Mouse (Mus musculus) liver, postnatal 0 days (tissue): ENCODE measurements around the gene Arhgap35. TPM values are rescaled to one million over a fixed set of nuclear protein-coding genes. Genes with fewer than 3 reads are reported as not detected.

ENCODE experiments used
- ATAC-seq: fragments of 200-750 bp; cut with Nextera tagmentation; 2 replicates; pipeline ENCODE4 v1.8.0; 2017; ENCODE audit warnings: mild to moderate bottlenecking, moderate library complexity
- DNase-seq: peaks from one replicate; pipeline ENCODE4 v3.0.0-alpha.2; 2016
- H3K27ac ChIP-seq: fragments of 300-500 bp; sonication (generic); 2 replicates; pipeline ENCODE4 v1.5.1; 2014; ENCODE audit warnings: antibody characterized with exemption, moderate library complexity, mild to moderate bottlenecking, low read depth
- H3K27me3 ChIP-seq: fragments of 300-500 bp; sonication (generic); 2 replicates; pipeline ENCODE4 v1.6.1; 2014; ENCODE audit warnings: low read length, control low read depth, mixed read lengths; ENCODE audit not compliant: insufficient read depth
- H3K36me3 ChIP-seq: fragments of 300-500 bp; sonication (generic); replicated peaks from 2 replicates; pipeline ENCODE4 v1.6.1; 2014; ENCODE audit warnings: mild to moderate bottlenecking, control low read depth, low read length, moderate library complexity, mixed read lengths; ENCODE audit not compliant: insufficient read depth
- H3K4me1 ChIP-seq: fragments of 300-500 bp; sonication (generic); 2 replicates; pipeline ENCODE4 v1.6.1; 2014; ENCODE audit warnings: antibody characterized with exemption, mild to moderate bottlenecking, control low read depth; ENCODE audit not compliant: insufficient read depth
- H3K4me2 ChIP-seq: fragments of 300-500 bp; sonication (generic); 2 replicates; pipeline ENCODE4 v1.6.1; 2014; ENCODE audit warnings: low read depth, mild to moderate bottlenecking, low read length, moderate library complexity, mixed read lengths
- H3K4me3 ChIP-seq: fragments of 300-500 bp; sonication (generic); 2 replicates; pipeline ENCODE4 v1.5.1; 2014; ENCODE audit warnings: low read depth, low read length
- H3K9ac ChIP-seq: fragments of 300-500 bp; sonication (generic); replicated peaks from 2 replicates; pipeline ENCODE4 v1.6.1; 2014; ENCODE audit warnings: mild to moderate bottlenecking, moderate library complexity
- H3K9me3 ChIP-seq: fragments of 300-500 bp; sonication (generic); 2 replicates; pipeline ENCODE4 v1.6.1; 2016; ENCODE audit warnings: mild to moderate bottlenecking, control low read depth, low read length, mixed read lengths
- CTCF ChIP-seq: sonication (generic); IDR thresholded peaks from 2 replicates; pipeline ENCODE4 v1.5.1; 2016; ENCODE audit warnings: antibody characterized with exemption, low read depth
- EP300 ChIP-seq: IDR thresholded peaks from 2 replicates; pipeline ENCODE4 v1.6.1; 2016; ENCODE audit warnings: antibody characterized with exemption, low read depth, mild to moderate bottlenecking
- WGBS: fragments of 180-500 bp; shearing (Covaris S2); extraction: QIAGEN DNeasy Blood & Tissue Kit; methylation state at CpG from one replicate; pipeline ENCODE4 v1.1.7; 2014; ENCODE audit not compliant: insufficient replicate concordance; 5-methylcytosine and 5-hydroxymethylcytosine counted together
- polyA plus RNA-seq: library from polyadenylated mRNA; unstranded; fragments of >200 nt; fragmentation: Nextera tagmentation; extraction: Ambion mirVana; gene quantifications from 2 replicates; pipeline ENCODE4 v1.2.1, GENCODE M21; 2015

Arhgap35 gene
- polyA plus RNA-seq, 1 experiment from 2014 or later, result 2.7 TPM

DNA sequence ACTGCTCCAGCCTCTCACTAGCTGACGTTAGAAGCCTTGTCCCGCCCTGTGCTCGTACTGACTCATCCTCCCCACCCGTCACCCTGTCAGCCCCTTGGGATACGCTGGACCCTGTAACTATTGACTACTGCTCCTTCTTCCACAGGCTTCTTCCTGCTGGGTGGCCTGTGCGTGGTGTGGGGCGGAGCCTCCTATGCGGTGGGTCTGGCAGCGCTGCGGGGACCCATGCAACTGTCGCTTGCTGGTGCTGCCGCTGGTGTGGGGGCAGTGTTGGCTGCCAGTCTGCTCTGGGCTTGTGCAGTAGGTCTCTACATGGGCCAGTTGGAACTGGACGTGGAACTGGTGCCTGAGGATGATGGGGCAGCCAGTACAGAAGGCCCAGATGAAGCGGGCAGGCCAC lies 159.8 kb downstream of the Arhgap35 start:
- Histone ChIP-seq H3K4me1 (peaks cover 15% of the 10 kb centered on the region), H3K9me3 (no peaks in the 10 kb centered on the region), H3K9ac (no peak overlapping the region), H3K36me3 (0 out of 2 replicates have a peak, but pooled peaks cover 5% of the 10 kb centered on the region), H3K4me3 (no peak overlapping the region), H3K27me3 (no peaks in the 10 kb centered on the region), H3K4me2 (no peak overlapping the region), H3K27ac (no peak overlapping the region)
- DNase-seq (no peak), ATAC-seq (no peak)
- TF ChIP-seq EP300 (no peak), CTCF (no peak)
- 89% methylated on average over 14 of the region's 14 CpGs for WGBS

DNA sequence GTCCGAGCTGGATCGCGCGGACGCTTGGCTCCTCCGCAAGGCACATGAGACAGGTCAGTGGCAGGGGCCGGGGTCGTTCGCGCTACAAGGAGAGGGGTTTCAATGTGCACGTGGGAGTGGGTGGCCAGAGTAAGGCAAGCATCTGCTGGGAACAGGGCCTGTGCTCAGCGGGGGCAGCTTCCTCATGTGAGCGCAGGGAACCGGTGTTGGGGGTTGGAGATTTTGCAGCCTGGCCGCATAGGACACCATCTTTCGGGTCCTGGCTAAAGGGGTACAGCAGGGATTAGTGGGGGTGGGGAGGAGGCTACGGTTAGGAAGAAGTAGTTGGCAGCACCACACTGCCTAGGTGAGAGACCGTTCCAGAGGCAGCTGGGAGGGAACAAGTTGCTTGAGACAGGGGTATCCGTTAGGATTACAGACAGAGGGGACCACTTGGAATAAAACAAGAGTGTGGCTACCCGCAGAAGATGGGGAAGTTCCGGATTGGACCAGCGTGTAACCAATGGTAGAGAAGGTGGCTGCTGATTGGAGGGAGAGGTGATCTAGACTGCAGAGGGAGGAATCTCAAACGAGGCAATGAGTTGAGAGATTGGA lies 161.6 kb downstream of the Arhgap35 start:
- Histone ChIP-seq H3K4me3 (peak overlapping the region; percentile 89), H3K27me3 (no peaks in the 10 kb centered on the region), H3K36me3 (0 out of 2 replicates have a peak, but pooled peaks cover 5% of the 10 kb centered on the region), H3K9me3 (no peaks in the 10 kb centered on the region), H3K4me2 (peak overlapping the region; percentile 98), H3K9ac (peak overlapping the region; percentile 71), H3K27ac (peak overlapping the region; percentile 41; the same call in 1 of the 2 replicates), H3K4me1 (peaks cover 15% of the 10 kb centered on the region)
- DNase-seq, result no peak
- TF ChIP-seq CTCF, result no peak
- TF ChIP-seq EP300, result no peak
- ATAC-seq, result peak; percentile 29
- 2% methylated on average over 23 of the region's 23 CpGs for whole genome bisulfite sequencing

DNA sequence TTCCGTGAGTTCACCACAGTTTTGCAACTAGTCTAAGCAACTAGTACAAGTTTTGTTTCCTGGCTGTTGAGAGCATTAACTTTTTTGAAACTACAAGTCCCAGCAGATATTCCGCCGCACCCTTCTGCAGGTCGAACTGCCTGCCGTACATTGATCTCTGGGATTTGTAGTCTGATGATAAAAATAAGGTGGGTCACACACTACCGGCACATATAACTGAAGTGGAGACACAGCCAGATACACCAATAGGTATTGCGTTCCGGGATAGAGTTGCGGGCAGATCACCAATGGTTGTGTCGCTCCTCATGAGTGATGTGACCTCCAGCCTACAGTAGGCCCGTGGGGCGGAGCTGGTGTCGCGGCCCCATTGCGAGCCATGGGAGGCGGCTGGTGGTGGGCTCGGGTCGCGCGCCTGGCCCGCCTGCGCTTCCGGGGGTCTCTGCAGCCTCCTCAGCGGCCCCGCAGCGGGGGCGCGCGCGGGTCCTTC lies 162.2 kb downstream of the Arhgap35 start, which contains the start of gene Tmem160:
TSS of gene Tmem160 (plus strand) at position 193 of the 487 bp plus-strand sequence.
- Histone ChIP-seq H3K9me3 (no peaks in the 10 kb centered on the region), H3K4me1 (peaks cover 15% of the 10 kb centered on the region), H3K27me3 (no peaks in the 10 kb centered on the region), H3K27ac (peak within 1 kb of the TSS; percentile 41; the same call in 1 of the 2 replicates), H3K36me3 (0 out of 2 replicates have a peak, but pooled peaks cover 5% of the 10 kb centered on the region), H3K9ac (peak within 1 kb of the TSS; percentile 71), H3K4me3 (peak within 1 kb of the TSS; percentile 89), H3K4me2 (peak within 1 kb of the TSS; percentile 98)
- peak; percentile 84 for DNase-seq
- peak; percentile 100 for ATAC-seq
- WGBS, result under 1% methylated on average over 13 of the region's 30 CpGs
- TF ChIP-seq CTCF (no peak), EP300 (no peak)

DNA sequence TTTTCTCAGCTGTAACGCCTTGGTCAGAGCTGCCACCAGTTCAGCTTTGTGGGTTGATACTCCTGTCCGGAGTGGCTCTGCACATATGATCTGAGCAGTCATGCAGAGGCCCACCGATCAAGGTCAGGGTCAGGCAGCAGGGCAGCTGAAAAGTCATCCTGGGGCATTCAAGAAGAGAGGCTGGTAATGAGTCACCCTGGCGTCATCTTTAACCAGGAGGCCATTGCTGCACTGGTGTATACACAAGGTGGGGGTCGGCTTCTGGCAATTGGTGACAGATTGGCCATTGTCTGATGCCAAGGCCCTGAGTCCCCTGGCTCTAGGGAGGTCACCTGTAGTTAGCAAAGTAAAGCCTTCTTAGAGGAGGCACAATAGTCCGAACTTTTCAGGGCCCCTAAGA lies 163.1 kb downstream of the Arhgap35 start:
- Histone ChIP-seq H3K4me2 (no peak overlapping the region), H3K36me3 (0 out of 2 replicates have a peak, but pooled peaks cover 5% of the 10 kb centered on the region), H3K9me3 (no peaks in the 10 kb centered on the region), H3K27me3 (no peaks in the 10 kb centered on the region), H3K27ac (no peak overlapping the region), H3K4me1 (peaks cover 15% of the 10 kb centered on the region), H3K9ac (no peak overlapping the region), H3K4me3 (no peak overlapping the region)
- ATAC-seq (no peak), DNase-seq (no peak)
- WGBS, result 67% methylated on average over 6 of the region's 6 CpGs
- TF ChIP-seq EP300 (no peak), CTCF (no peak)

Other genes starting within 250 kb of the Arhgap35 start
- 48.3 and 51.9 TPM in 2 replicates for gene Sae1, start 227.2 kb downstream of the Arhgap35 start, polyA plus RNA-seq
- gene Zc3h4, start 214.1 kb downstream of the Arhgap35 start, polyA plus RNA-seq, result 4.7 and 5.2 TPM in 2 replicates
- gene Tmem160, start 162.2 kb downstream of the Arhgap35 start, polyA plus RNA-seq, result 38.7 and 43.0 TPM in 2 replicates
- 0.07 and 0.11 TPM in 2 replicates for gene Npas1, start 137.3 kb downstream of the Arhgap35 start, polyA plus RNA-seq
- gene Ceacam15, start 60.7 kb upstream of the Arhgap35 start, polyA plus RNA-seq, result not detected in 2 replicates
- not detected in 2 replicates for gene Ceacam9, start 106.9 kb upstream of the Arhgap35 start, polyA plus RNA-seq
- gene Ap2s1, start 123.4 kb upstream of the Arhgap35 start, polyA plus RNA-seq, result 151 and 153 TPM in 2 replicates
- gene Slc1a5, start 166.3 kb upstream of the Arhgap35 start, polyA plus RNA-seq, result 43.9 and 44.8 TPM in 2 replicates
- gene Strn4, start 200.9 kb upstream of the Arhgap35 start, polyA plus RNA-seq, result 15.9 and 18.4 TPM in 2 replicates
- 7.4 and 8.7 TPM in 2 replicates for gene Fkrp, start 201.7 kb upstream of the Arhgap35 start, polyA plus RNA-seq
- 4.3 and 5.0 TPM in 2 replicates for gene Prkd2, start 227.9 kb upstream of the Arhgap35 start, polyA plus RNA-seq